20 mouse cellular contexts compared by ENCODE assay signal in genomic region chr1:55488261-55488660, GRCm38 (mm10).
DNase-seq lines count a peak whose midpoint lies in the region; ATAC-seq lines count a peak whose summit lies in the region.
"Had no signal": no experiment of that assay in that cellular context is flagged by ENCODE, and none has a peak within 500 bp of the region (broad histone marks: within the 10 kb centered on the region; RNA-seq: fewer than 3 reads in every experiment).

No protein-coding gene starts in this region.

- H3K4me1 ChIP-seq in hindbrain, embryonic 13.5 days (replicated peaks): peaks cover 5% of the 10 kb centered on the region; the same call in 1 of the 2 replicates
- H3K4me1 ChIP-seq: embryonic facial prominence, embryonic 12.5 days; hindbrain, embryonic 12.5 days had no signal

- no peak overlapping the region for H3K4me3 ChIP-seq in hindbrain, embryonic 13.5 days
- H3K4me3 ChIP-seq: embryonic facial prominence, embryonic 12.5 days; forebrain, embryonic 15.5 days; heart, embryonic 13.5 days; hindbrain, embryonic 12.5 days had no signal

- peak; percentile 77 for ATAC-seq in granulocyte monocyte progenitor cell, adult 5-6 weeks (replicated peaks; ENCODE audit: poor library complexity, severe bottlenecking)
- ATAC-seq in megakaryocyte, adult 5-6 weeks (ENCODE audit: poor library complexity, severe bottlenecking): peak; percentile 62
- no peak for ATAC-seq in hindbrain, embryonic 13.5 days (ENCODE audit: low FRiP score)
- ATAC-seq: forebrain, embryonic 15.5 days; intestine, postnatal 0 days had no signal

- no peaks in the 10 kb centered on the region for H3K36me3 ChIP-seq in hindbrain, embryonic 13.5 days
- H3K36me3 ChIP-seq: embryonic facial prominence, embryonic 12.5 days; forebrain, embryonic 15.5 days; heart, embryonic 13.5 days; hindbrain, embryonic 12.5 days had no signal

- WGBS in hindbrain, embryonic 13.5 days: 85% methylated on average over 2 of the region's 2 CpGs

- DNase-seq in 3T3-L1 (ENCODE audit: low read depth, low spot score): peak; percentile 25
- DNase-seq in CD4-positive, CD25-positive, alpha-beta regulatory T cell, adult 2 months (ENCODE audit: low read depth, low spot score): peak; percentile 9
- no peak for DNase-seq in gastrocnemius, adult 18-20 months (ENCODE audit: low spot score)
- DNase-seq in right cerebral cortex, postnatal 36 days (ENCODE audit: low spot score in 2 of 2): no peak
- no peak for DNase-seq in retina, postnatal 1 day
- DNase-seq: adrenal gland, adult 8-10 months; adrenal gland, postnatal 36 days; cerebellum, adult 2 months; cerebellum, postnatal 10 days; embryo, embryonic 11 days; gastrocnemius, postnatal 25 days; heart, postnatal 36 days had no signal

- no peak overlapping the region for H3K27ac ChIP-seq in hindbrain, embryonic 13.5 days
- H3K27ac ChIP-seq: embryonic facial prominence, embryonic 12.5 days; forebrain, embryonic 15.5 days; heart, embryonic 13.5 days; hindbrain, embryonic 12.5 days had no signal

- H3K9me3 ChIP-seq in hindbrain, embryonic 13.5 days: no peaks in the 10 kb centered on the region
- H3K9me3 ChIP-seq: embryonic facial prominence, embryonic 12.5 days; forebrain, embryonic 15.5 days; heart, embryonic 13.5 days; hindbrain, embryonic 12.5 days had no signal

- no peaks in the 10 kb centered on the region for H3K27me3 ChIP-seq in hindbrain, embryonic 13.5 days
- H3K27me3 ChIP-seq: embryonic facial prominence, embryonic 12.5 days; forebrain, embryonic 15.5 days; heart, embryonic 13.5 days; hindbrain, embryonic 12.5 days had no signal

- no peak overlapping the region for H3K9ac ChIP-seq in hindbrain, embryonic 13.5 days
- H3K9ac ChIP-seq: embryonic facial prominence, embryonic 12.5 days; forebrain, embryonic 15.5 days; heart, embryonic 13.5 days; hindbrain, embryonic 12.5 days had no signal

- H3K4me2 ChIP-seq in hindbrain, embryonic 13.5 days: no peak overlapping the region
- H3K4me2 ChIP-seq: embryonic facial prominence, embryonic 12.5 days; forebrain, embryonic 15.5 days; heart, embryonic 13.5 days; hindbrain, embryonic 12.5 days had no signal

Comparison
In these comparisons a context has a peak if more than half of its experiments do, and no peak if none do; other contexts are left out.
1. DNase-seq: peak in 3T3-L1 (single experiment) and CD4-positive, CD25-positive, alpha-beta regulatory T cell, adult 2 months (single experiment); none in gastrocnemius, adult 18-20 months (single experiment), right cerebral cortex, postnatal 36 days (0 of 2) and retina, postnatal 1 day (single experiment).